Mouse (Mus musculus) megakaryocyte, embryonic 14.5 days (primary cell): ENCODE results near the gene Ccser1.

Source experiments
- FLI1 ChIP-seq: IDR thresholded peaks from 2 replicates; pipeline ENCODE4 v1.6.1; 2012; ENCODE audit warnings: low read length, inconsistent platforms, mixed read lengths
- GATA1 ChIP-seq: IDR thresholded peaks from 3 replicates; pipeline ENCODE4 v1.6.1; 2012; ENCODE audit warnings: mixed read lengths, low read length, inconsistent platforms, borderline replicate concordance

- TF ChIP-seq GATA1 (no peak), FLI1 (no peak)
These were observed 25.0 kb upstream of the Ccser1 start for GRCm38 (mm10) chr6:61155059-61155629.
